Mouse (Mus musculus): ENCODE measurements at regions not wholly inside any gene's neighbourhood (a gene's known extent, or its start where the extent isn't known, plus 50 kb on each side); places are given as distances from the start of the nearest gene placed in this dataset.

- Histone ChIP-seq H3K79me2 (replicated peaks; ENCODE audit: control insufficient read depth, extremely low read depth, insufficient read depth, poor library complexity, severe bottlenecking) (peaks cover 45% of the 10 kb centered on the region), H3K27me3 (replicated peaks) (no peaks in the 10 kb centered on the region), H3K9me3 (replicated peaks; ENCODE audit: low read length) (peaks cover 10% of the 10 kb centered on the region), H3K4me1 (ENCODE audit: control insufficient read depth in 1 of 2, insufficient read depth in 2 of 2) (peaks cover 11 to 53% of the 10 kb centered on the region in 2 experiments), H3K27ac (ENCODE audit: insufficient read depth, low read depth) (no peak overlapping the region), H3K4me3 (replicated peaks in 1 of 3; ENCODE audit: low read depth in 2 of 3, low read length in 2 of 3, poor library complexity in 1 of 3) (no peak overlapping the region), H3K36me3 (replicated peaks in 1 of 2; ENCODE audit: control insufficient read depth in 1 of 2, insufficient read depth in 1 of 2, low read length in 1 of 2) (peaks cover 7 to 16% of the 10 kb centered on the region in 2 experiments), H3K9ac (ENCODE audit: insufficient read depth, low read depth) (no peak overlapping the region), H3K4me2 (ENCODE audit: insufficient read depth, low read depth, poor library complexity, severe bottlenecking) (no peak overlapping the region)
- DNase-seq (ENCODE audit: extremely low read depth): no peak
- no peak for TF ChIP-seq MAZ (IDR thresholded peaks at IDR 0.05; ENCODE audit: low read depth, low read length)
- TF ChIP-seq MEF2A (IDR thresholded peaks at IDR 0.05; ENCODE audit: borderline replicate concordance, low read depth, low read length): no peak
- no peak for TF ChIP-seq POLR2AphosphoS2 (IDR thresholded peaks at IDR 0.05; ENCODE audit: low read depth, low read length)
- no peak for TF ChIP-seq E2F4 (IDR thresholded peaks at IDR 0.05; ENCODE audit: insufficient replicate concordance, low read depth, low read length)
- in situ Hi-C loops (cut with MboI; ENCODE audit: low pct_ligation_motif_present, low pct_unique_long_range_greater_than_20kb, low sequenced_read_pairs) (no loop called here), dilution Hi-C loops (cut with MboI; ENCODE audit: extremely low pct_ligation_motif_present, extremely low pct_unique_long_range_greater_than_20kb, low sequenced_read_pairs) (no loop called here)
Observed at GRCm38 (mm10) chr2:78986984-78987383, 119.1 kb downstream of the Ube2e3 start.

DNA sequence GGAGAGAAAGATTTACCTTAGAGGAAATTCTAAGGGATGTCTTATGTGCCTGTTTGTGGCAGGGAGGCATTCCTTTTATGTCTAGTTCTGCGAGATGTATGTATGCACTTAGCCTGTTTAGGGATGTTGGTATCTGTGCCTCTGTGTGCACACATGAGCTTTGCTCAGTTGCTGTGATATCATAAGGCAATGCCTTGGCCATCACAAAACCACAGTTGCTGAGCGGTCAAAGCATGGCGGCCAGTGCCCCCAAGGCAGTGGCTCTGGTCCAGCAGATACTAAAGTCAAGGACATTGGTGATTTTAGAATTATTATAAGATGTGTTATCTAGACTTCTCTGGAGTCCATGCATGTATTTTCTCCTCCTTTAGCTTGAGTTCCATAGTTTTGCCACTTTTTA lies 119.5 kb downstream of the Ube2e3 start:
- dilution Hi-C loops (cut with MboI; ENCODE audit: extremely low pct_ligation_motif_present, extremely low pct_unique_long_range_greater_than_20kb, low sequenced_read_pairs): no loop called here
- no peak for DNase-seq (ENCODE audit: extremely low read depth)

DNA sequence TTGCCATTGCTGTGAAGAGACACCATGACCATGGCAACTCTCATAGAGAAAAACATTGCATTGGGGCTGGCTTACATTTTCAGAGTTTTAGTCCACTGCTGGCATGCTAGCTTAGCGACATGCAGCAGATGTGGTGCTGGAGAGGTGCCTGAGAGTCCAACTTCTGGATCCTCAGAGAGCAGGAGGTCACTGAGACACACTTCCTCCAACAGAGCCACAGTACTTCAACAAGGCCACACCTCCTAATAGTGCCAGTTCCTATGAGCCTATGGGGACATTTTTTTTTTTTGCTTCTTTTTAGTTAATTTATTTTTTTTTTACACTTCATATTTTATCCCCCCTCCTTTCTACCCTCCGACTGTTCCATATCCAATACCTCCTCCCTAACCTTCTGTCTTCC lies 120.3 kb downstream of the Ube2e3 start:
- TF ChIP-seq POLR2AphosphoS2 (IDR thresholded peaks at IDR 0.05; ENCODE audit: low read depth, low read length) (no peak), SIN3A (IDR thresholded peaks at IDR 0.05; ENCODE audit: low read length) (no peak), SMC3 (IDR thresholded peaks at IDR 0.05; ENCODE audit: low read depth, low read length) (no peak), TCF12 (IDR thresholded peaks at IDR 0.05; ENCODE audit: low read depth, low read length) (no peak), HCFC1 (IDR thresholded peaks at IDR 0.05; ENCODE audit: low read depth, low read length) (no peak), CHD1 (IDR thresholded peaks at IDR 0.05; ENCODE audit: low read depth, low read length) (no peak), MAZ (IDR thresholded peaks at IDR 0.05; ENCODE audit: low read depth, low read length) (no peak), MEF2A (IDR thresholded peaks at IDR 0.05; ENCODE audit: borderline replicate concordance, low read depth, low read length) (no peak), ELF1 (IDR thresholded peaks at IDR 0.05; ENCODE audit: low read depth, low read length) (no peak), KAT2A (IDR thresholded peaks at IDR 0.05; ENCODE audit: insufficient replicate concordance, low read length) (no peak), ZKSCAN1 (IDR thresholded peaks at IDR 0.05; ENCODE audit: borderline replicate concordance, low read depth, low read length) (no peak), ZNF384 (IDR thresholded peaks at IDR 0.05; ENCODE audit: low read depth, low read length) (no peak), ZMIZ1 (IDR thresholded peaks at IDR 0.05; ENCODE audit: low read depth, low read length) (no peak), CTCF (conservative IDR thresholded peaks at IDR 0.05 in 1 of 2, IDR thresholded peaks at IDR 0.05 in 1 of 2; ENCODE audit: low read depth in 2 of 2, low read length in 2 of 2) (no peak), NRF1 (IDR thresholded peaks at IDR 0.05; ENCODE audit: low read depth, low read length) (no peak), POLR2A (IDR thresholded peaks at IDR 0.05; ENCODE audit: low read depth, low read length) (no peak)

More for the DNA sequence above, 119.5 kb downstream of the Ube2e3 start:
- Histone ChIP-seq H3K27me3 (replicated peaks) (no peaks in the 10 kb centered on the region), H3K27ac (ENCODE audit: insufficient read depth, low read depth) (no peak overlapping the region), H3K36me3 (replicated peaks in 1 of 2; ENCODE audit: control insufficient read depth in 1 of 2, insufficient read depth in 1 of 2, low read length in 1 of 2) (peaks cover 7 to 16% of the 10 kb centered on the region in 2 experiments), H3K9me3 (replicated peaks; ENCODE audit: low read length) (peaks cover 10% of the 10 kb centered on the region), H3K9ac (ENCODE audit: insufficient read depth, low read depth) (no peak overlapping the region), H3K4me2 (ENCODE audit: insufficient read depth, low read depth, poor library complexity, severe bottlenecking) (no peak overlapping the region), H3K79me2 (replicated peaks; ENCODE audit: control insufficient read depth, extremely low read depth, insufficient read depth, poor library complexity, severe bottlenecking) (peaks cover 47% of the 10 kb centered on the region), H3K4me3 (replicated peaks in 1 of 3; ENCODE audit: low read depth in 2 of 3, low read length in 2 of 3, poor library complexity in 1 of 3) (no peak overlapping the region), H3K4me1 (ENCODE audit: control insufficient read depth in 1 of 2, insufficient read depth in 2 of 2) (peaks cover 11 to 49% of the 10 kb centered on the region in 2 experiments)
- in situ Hi-C loops (cut with MboI; ENCODE audit: low pct_ligation_motif_present, low pct_unique_long_range_greater_than_20kb, low sequenced_read_pairs): no loop called here
- TF ChIP-seq USF1 (IDR thresholded peaks at IDR 0.05; ENCODE audit: low read depth, low read length) (no peak), RCOR1 (conservative IDR thresholded peaks at IDR 0.05; ENCODE audit: low read depth, low read length) (no peak), BHLHE40 (IDR thresholded peaks at IDR 0.05; ENCODE audit: low read depth, low read length) (no peak), ZKSCAN1 (IDR thresholded peaks at IDR 0.05; ENCODE audit: borderline replicate concordance, low read depth, low read length) (no peak), NELFE (IDR thresholded peaks at IDR 0.05; ENCODE audit: low read depth, low read length) (no peak), TBP (conservative IDR thresholded peaks at IDR 0.05; ENCODE audit: low read depth, low read length) (no peak), CHD1 (IDR thresholded peaks at IDR 0.05; ENCODE audit: low read depth, low read length) (no peak), MEF2A (IDR thresholded peaks at IDR 0.05; ENCODE audit: borderline replicate concordance, low read depth, low read length) (no peak), JUN (IDR thresholded peaks at IDR 0.05; ENCODE audit: insufficient read depth, low read depth, low read length) (no peak), ELF1 (IDR thresholded peaks at IDR 0.05; ENCODE audit: low read depth, low read length) (no peak), PAX5 (IDR thresholded peaks at IDR 0.05; ENCODE audit: low read length) (no peak), MYC (IDR thresholded peaks at IDR 0.05; ENCODE audit: low read depth, low read length) (no peak), NRF1 (IDR thresholded peaks at IDR 0.05; ENCODE audit: low read depth, low read length) (no peak), ZNF384 (IDR thresholded peaks at IDR 0.05; ENCODE audit: low read depth, low read length) (no peak), E2F4 (IDR thresholded peaks at IDR 0.05; ENCODE audit: insufficient replicate concordance, low read depth, low read length) (no peak), ZC3H11A (IDR thresholded peaks at IDR 0.05; ENCODE audit: low read depth, low read length) (no peak), EP300 (IDR thresholded peaks at IDR 0.05; ENCODE audit: low read length) (no peak), MAX (IDR thresholded peaks at IDR 0.05; ENCODE audit: low read length) (no peak), JUND (conservative IDR thresholded peaks at IDR 0.05; ENCODE audit: low read depth, low read length) (no peak)

More for the DNA sequence above, 120.3 kb downstream of the Ube2e3 start:
- Histone ChIP-seq H3K27me3 (replicated peaks) (no peaks in the 10 kb centered on the region), H3K4me3 (replicated peaks in 1 of 3; ENCODE audit: low read depth in 2 of 3, low read length in 2 of 3, poor library complexity in 1 of 3) (no peak overlapping the region), H3K36me3 (replicated peaks in 1 of 2; ENCODE audit: control insufficient read depth in 1 of 2, insufficient read depth in 1 of 2, low read length in 1 of 2) (peaks cover 7 to 16% of the 10 kb centered on the region in 2 experiments), H3K4me2 (ENCODE audit: insufficient read depth, low read depth, poor library complexity, severe bottlenecking) (no peak overlapping the region), H3K9ac (ENCODE audit: insufficient read depth, low read depth) (no peak overlapping the region), H3K4me1 (ENCODE audit: control insufficient read depth in 1 of 2, insufficient read depth in 2 of 2) (peaks cover 11 to 41% of the 10 kb centered on the region in 2 experiments), H3K27ac (ENCODE audit: insufficient read depth, low read depth) (no peak overlapping the region), H3K9me3 (replicated peaks; ENCODE audit: low read length) (peaks cover 10% of the 10 kb centered on the region), H3K79me2 (replicated peaks; ENCODE audit: control insufficient read depth, extremely low read depth, insufficient read depth, poor library complexity, severe bottlenecking) (peaks cover 45% of the 10 kb centered on the region)
- in situ Hi-C loops (cut with MboI; ENCODE audit: low pct_ligation_motif_present, low pct_unique_long_range_greater_than_20kb, low sequenced_read_pairs) (no loop called here), dilution Hi-C loops (cut with MboI; ENCODE audit: extremely low pct_ligation_motif_present, extremely low pct_unique_long_range_greater_than_20kb, low sequenced_read_pairs) (no loop called here)
- DNase-seq (ENCODE audit: extremely low read depth): no peak
